Mouse (Mus musculus): ENCODE results near the gene Ndfip2.

Gene Ndfip2

DNA sequence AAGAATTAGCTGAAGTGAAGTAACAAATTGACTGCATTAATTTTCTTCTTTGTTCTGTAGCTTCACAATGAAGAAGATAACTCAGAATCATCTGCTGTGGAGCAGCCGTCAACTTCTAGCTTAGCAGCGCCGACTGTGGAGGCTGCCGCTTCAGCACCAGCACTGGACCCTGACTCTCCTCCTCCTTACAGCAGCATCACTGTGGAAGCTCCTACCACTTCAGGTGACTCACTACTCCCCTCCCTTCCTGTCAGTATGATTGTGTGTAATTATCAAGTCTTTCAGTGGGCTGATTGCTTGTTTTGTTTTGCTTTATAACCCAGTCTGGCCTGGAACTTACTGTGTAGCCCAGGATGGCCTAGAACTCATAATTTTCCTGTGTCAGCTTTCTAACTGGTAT lies 29.2 kb downstream of the Ndfip2 start:
- DNase-seq (ENCODE audit: low spot score) = no peak

DNA sequence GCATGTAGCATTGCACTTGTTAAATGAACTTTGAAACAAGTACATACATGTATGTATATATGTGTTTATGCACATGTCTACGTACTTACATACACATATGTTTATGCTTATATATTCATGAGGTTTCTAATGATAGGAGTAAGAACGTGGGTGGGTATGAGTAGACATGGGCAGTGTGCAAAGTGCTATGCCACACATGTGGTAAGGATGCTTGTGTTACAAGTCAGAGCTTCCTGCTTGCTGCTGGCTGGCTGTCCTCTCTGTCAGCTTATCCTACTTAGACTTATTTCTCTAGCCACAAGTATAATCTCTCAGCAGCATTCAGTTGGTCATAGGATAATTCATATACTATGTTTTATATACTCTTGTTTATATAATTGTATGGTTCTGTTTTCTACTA lies 29.6 kb downstream of the Ndfip2 start:
- no peak for DNase-seq (ENCODE audit: low spot score)

- DNase-seq (ENCODE audit: low spot score) = no peak
Measured at GRCm38 (mm10) chr14:105288529-105288928, 30.2 kb downstream of the Ndfip2 start.

DNA sequence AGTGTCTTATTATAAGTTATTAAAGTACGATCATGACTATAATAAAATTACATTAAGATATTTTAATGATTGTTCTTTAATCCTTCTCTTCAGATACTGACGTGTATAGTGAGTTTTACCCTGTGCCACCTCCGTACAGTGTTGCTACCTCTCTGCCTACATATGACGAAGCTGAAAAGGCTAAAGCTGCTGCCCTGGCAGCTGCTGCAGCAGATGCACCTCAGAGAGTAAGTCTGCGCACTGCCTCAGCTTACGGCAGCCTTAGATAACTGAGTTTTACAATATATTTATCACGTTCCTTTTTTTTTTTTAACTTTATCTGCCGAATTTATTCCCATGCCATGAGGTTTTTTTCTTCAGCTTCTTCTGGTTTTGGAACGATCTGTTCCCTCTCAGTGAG lies 33.8 kb downstream of the Ndfip2 start:
- DNase-seq (ENCODE audit: low spot score) = no peak

- no peak for DNase-seq (ENCODE audit: low spot score)
Measured at GRCm38 (mm10) chr14:105293777-105294176, 35.4 kb downstream of the Ndfip2 start.

- no peak for DNase-seq (ENCODE audit: low spot score)
Measured at GRCm38 (mm10) chr14:105295820-105296582, 37.6 kb downstream of the Ndfip2 start.

DNA sequence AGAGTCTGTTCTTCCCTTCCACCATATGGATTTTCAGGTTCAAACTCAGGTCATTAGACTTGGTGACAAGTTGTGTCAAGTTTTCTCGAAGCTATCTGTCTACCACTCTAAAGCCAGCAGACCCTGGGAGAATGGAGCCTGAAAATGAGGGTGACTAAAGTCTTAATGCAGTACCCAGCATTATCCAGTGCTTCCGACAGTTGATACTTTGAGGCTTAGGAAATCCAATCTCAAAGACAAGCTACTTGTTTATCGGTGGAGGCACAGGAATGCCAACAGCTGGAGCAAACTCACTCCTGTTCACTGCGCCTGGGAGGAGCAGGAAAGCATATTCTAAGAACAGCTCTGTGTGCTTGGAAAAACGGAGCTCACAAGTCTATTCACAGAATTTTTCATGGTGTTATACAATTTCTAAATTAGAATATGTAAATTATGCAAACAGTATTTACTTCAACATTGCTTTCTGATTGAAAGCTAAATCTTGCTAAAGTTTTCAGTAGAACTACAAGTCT lies 41.4 kb downstream of the Ndfip2 start:
- DNase-seq (ENCODE audit: low spot score) = no peak

- DNase-seq (ENCODE audit: low spot score) = peak; percentile 60
Measured at GRCm38 (mm10) chr14:105300551-105300950, 42.2 kb downstream of the Ndfip2 start.

GRCm38 (mm10) chr14:105302708-105303107 lies 44.3 kb downstream of the Ndfip2 start:
- no peak for DNase-seq (ENCODE audit: low spot score)

DNA sequence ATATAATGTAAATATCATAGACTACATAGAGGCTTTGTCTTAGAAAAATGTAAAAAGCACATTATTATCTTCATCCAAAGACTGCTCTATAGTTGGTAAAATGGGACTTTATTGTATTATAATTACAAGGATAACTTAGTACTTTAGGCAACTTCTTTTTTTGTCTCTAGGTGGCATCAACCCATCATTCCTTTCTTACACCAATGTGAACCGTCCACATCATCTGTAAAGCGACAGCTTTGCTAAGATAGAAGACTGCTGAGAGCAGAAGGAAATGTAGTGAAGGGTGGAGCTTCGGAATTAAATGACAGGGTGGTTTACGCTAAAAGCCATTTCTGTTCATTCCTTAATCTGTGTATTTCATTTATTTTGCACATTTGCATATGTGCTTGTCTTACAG lies 49.3 kb downstream of the Ndfip2 start:
- no peak for DNase-seq (ENCODE audit: low spot score)

- no peak for DNase-seq (ENCODE audit: low spot score)
Measured at GRCm38 (mm10) chr14:105312366-105312765, 54.0 kb downstream of the Ndfip2 start.

DNA sequence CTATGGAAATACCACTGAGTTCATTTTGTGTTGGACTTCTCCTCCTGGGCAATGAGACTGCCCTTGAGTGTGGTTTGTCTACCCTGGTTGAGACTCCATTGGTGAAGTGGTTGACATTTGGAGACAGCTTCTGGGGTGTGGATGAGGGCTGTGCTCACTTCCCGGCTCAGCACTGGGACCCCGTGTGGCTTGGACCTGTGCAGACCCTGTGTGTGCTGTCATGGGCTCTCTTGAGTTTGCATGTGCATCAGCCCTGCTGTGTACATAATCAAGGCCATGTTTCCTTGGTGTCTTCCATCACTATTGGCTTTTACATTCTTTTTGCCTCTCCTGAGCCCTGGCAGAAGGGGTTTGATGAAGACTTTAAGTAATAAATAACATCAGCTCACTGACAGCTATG lies 54.6 kb downstream of the Ndfip2 start:
- no peak for DNase-seq (ENCODE audit: low spot score)

DNA sequence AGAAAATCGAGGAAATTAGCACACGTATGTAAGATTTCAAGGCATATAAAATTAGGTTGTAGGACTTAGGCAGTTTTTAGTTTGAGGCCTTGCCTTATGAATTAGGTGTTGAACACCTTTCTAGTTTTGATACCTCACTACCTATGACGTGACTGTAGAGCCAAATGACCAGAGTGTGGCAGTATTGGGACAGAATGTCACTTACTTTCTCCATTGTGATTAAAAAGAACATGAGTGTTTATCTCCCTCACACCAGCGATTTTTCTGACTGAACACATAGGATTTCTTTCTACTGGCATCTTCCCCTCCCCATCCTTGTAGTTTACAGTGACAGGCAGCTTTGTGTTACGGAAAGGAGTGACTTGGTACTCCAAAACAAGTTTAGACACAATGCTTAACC lies 55.5 kb downstream of the Ndfip2 start:
- DNase-seq (ENCODE audit: low spot score) = no peak

DNA sequence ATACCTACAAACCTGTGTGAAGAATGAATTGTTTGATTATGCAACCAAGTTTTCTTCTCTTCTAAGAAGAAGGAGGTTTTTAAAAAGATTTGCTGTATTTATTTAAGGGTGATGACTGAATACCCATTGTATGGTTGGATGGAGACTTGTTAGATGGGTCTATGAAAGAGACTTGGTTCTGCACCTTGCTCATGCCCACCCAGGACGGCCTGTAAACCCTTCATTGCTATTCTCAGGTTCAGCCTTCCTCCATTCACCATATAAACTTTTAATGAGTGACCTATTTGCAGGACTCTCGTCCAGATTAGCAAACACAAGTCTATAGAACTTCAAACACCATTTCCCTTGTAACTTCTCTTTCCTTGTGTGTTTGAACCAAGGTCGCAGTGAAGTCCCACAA lies 63.3 kb downstream of the Ndfip2 start:
- no peak for DNase-seq (ENCODE audit: low spot score)

DNA sequence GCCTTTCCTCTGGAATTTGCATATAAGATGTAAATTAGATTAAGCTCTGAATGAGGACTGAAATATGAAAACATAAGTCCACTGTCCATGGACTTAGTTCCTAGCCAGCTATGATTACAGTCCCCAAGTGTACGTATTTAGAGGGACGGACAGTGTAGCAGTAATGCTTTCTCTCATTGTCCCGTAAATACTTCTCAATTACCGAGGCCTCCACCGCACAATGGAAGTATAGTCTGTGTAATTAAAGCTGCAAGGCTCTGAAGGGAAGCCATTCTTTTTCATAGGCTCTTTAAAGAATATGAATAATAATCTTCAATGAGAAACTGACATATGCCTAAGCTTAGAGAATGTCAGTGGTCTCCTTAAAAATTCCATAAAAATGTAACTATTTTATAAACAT lies 64.5 kb downstream of the Ndfip2 start:
- DNase-seq (ENCODE audit: low spot score) = no peak

- DNase-seq (ENCODE audit: low spot score) = no peak
Measured at GRCm38 (mm10) chr14:105323448-105323847, 65.1 kb downstream of the Ndfip2 start.

DNA sequence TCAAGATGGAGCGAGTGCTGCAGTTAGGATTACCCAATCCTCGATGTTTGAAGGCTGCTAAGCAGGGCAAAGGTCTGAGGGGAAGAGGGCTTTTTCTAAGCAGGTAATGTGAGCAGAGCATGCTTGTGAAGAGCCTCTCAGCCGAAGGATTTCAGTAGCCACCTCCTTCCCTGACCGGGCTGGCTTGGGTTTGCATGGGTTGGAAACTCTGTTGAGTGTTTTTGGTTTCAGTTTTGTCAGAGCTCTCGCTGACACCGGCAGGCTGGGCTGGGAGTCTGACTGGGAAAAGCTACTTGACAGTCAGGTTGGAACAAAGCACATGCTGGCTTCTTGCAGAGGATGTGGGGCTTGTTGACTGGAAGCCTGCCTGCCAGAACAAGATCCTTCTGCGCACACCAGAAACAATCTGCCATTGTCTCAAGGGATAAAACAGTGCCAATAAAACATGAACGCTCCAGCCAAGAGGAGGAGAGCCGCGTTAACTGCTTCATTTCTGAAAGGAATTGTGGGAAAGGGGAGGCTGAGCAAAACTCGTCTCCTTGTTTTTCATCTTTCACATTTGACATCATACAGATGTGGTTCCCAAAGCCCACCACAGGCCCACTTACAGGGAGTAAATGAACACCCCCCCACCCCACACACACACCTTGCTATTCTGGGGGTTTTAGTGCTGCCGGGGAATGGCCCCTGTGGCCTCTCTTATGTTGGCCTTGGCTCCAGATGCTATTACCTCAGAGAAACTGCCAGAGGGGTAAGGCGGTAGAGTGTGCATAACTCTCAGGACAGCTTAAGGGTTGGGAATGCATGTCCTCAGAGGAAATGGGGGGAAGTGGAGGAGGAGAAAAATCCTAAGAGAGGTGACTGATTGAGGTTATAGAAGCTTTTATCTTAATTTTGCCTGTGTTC lies 70.3 kb downstream of the Ndfip2 start:
- peak; percentile 68 for DNase-seq (ENCODE audit: low spot score)

GRCm38 (mm10) chr14:105333475-105334094 lies 75.2 kb downstream of the Ndfip2 start:
- no peak for DNase-seq (ENCODE audit: low spot score)

DNA sequence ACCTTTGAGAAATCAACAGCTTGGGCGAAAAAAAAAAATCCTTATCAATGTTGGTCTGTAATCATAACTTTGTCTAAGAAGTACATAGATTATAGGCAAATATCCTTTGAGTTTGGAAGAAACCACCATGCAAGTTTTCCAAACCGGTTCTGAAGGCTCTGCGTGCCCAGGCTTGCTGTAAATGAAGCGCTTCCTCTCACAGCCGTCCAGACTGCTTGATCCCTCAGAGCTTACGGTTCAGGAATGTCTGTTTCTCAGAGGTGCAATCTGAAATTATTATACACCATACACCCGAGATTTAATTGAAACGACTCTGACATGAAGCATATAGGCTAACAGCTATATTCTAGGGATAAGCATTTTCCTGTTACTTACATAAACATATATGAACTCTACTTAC lies 83.4 kb downstream of the Ndfip2 start:
- no peak for DNase-seq (ENCODE audit: low spot score)

DNA sequence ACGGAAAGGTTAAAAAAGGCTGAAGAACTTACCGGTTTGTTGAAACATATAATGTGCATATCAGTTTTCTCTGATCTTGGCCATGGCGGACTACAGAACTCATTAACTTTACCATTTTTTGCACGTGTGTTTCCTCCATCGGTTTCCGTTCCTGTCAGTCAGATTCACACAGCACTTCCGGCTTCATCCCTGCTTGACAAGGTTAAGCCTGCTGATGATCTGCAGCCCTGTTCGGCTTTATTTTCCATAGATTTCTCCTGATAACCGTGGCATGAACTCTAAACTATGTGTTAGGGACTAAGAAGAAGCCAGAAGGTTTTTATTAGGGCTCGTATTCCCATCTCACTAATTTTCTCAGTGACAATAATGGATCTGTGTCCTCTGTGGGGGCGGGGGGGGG lies 95.7 kb downstream of the Ndfip2 start:
- peak; percentile 20 for DNase-seq (ENCODE audit: low spot score)

Measured in yolk sac, embryonic 10.5 days (tissue).